Mouse (Mus musculus) thymus, adult 18-20 months (tissue): ENCODE data around the gene Arid2.
"Not testable (repeated sequence)": the region's sequence is repeated elsewhere in the genome, so short reads cannot be mapped to it uniquely, and the experiment has no call there.

Experiments
- DNase-seq, 2 experiments: peaks; one replicate each; pipeline ENCODE4 v3.0.0; 2022; ENCODE audit warnings: mixed read lengths in 2 of 2

Gene Arid2

GRCm38 (mm10) chr15:96434202-96434601 lies 146.9 kb downstream of the Arid2 start:
- no peak for DNase-seq

GRCm38 (mm10) chr15:96441480-96441879 lies 154.2 kb downstream of the Arid2 start:
- DNase-seq = not testable (repeated sequence)

- no peak for DNase-seq
These were observed 159.5 kb downstream of the Arid2 start for GRCm38 (mm10) chr15:96446785-96447184.

- DNase-seq = no peak
These were observed 161.5 kb downstream of the Arid2 start for GRCm38 (mm10) chr15:96448656-96449299.

- no peak for DNase-seq
These were observed 166.0 kb downstream of the Arid2 start for GRCm38 (mm10) chr15:96453346-96453745.
